Mouse (Mus musculus): ENCODE measurements around the gene Otud5.
"Not testable (repeated sequence)": the region's sequence is repeated elsewhere in the genome, so short reads cannot be mapped to it uniquely, and the experiment has no call there.

Gene Otud5

GRCm38 (mm10) chrX:7841163-7842162, at the start of gene Otud5:
TSS of gene Otud5 (plus strand) at chrX:7841364.
- DNase-seq (ENCODE audit: low spot score in 2 of 2), result peak; percentile 84 to 94

- DNase-seq (ENCODE audit: low spot score in 2 of 2), result no peak
Observed at GRCm38 (mm10) chrX:7793361-7793760, 47.8 kb upstream of the Otud5 start.

- DNase-seq (ENCODE audit: low spot score in 2 of 2), result no peak
Observed at GRCm38 (mm10) chrX:7795016-7795415, 46.1 kb upstream of the Otud5 start.

GRCm38 (mm10) chrX:7797327-7797726, 43.8 kb upstream of the Otud5 start:
- no peak for DNase-seq (ENCODE audit: low spot score in 2 of 2)

- not testable (repeated sequence) for DNase-seq (ENCODE audit: low spot score in 2 of 2)
Observed at GRCm38 (mm10) chrX:7802157-7802556, 39.0 kb upstream of the Otud5 start.

- not testable (repeated sequence) for DNase-seq (ENCODE audit: low spot score in 2 of 2)
Observed at GRCm38 (mm10) chrX:7815016-7815415, 26.1 kb upstream of the Otud5 start.

GRCm38 (mm10) chrX:7821865-7822779, 19.0 kb upstream of the Otud5 start, which contains the start of gene Kcnd1:
TSS of gene Kcnd1 (plus strand) at chrX:7822289.
- DNase-seq (ENCODE audit: low spot score in 2 of 2), result no peak

GRCm38 (mm10) chrX:7837146-7837545, 4.0 kb upstream of the Otud5 start:
- no peak for DNase-seq (ENCODE audit: low spot score in 2 of 2)

GRCm38 (mm10) chrX:7840842-7841162, 362 bp upstream of the Otud5 start:
- no peak for DNase-seq (ENCODE audit: low spot score in 2 of 2)

GRCm38 (mm10) chrX:7842318-7842717, 1.2 kb downstream of the Otud5 start:
- no peak for DNase-seq (ENCODE audit: low spot score in 2 of 2)

- DNase-seq (ENCODE audit: low spot score in 2 of 2), result no peak
Observed at GRCm38 (mm10) chrX:7847845-7848244, 6.7 kb downstream of the Otud5 start.

- DNase-seq (ENCODE audit: low spot score in 2 of 2), result no peak
Observed at GRCm38 (mm10) chrX:7854578-7854977, 13.4 kb downstream of the Otud5 start.

GRCm38 (mm10) chrX:7859191-7859753, 18.1 kb downstream of the Otud5 start:
- DNase-seq (ENCODE audit: low spot score in 2 of 2), result no peak

GRCm38 (mm10) chrX:7863181-7863580, 22.0 kb downstream of the Otud5 start:
- no peak for DNase-seq (ENCODE audit: low spot score in 2 of 2)

- no peak for DNase-seq (ENCODE audit: low spot score in 2 of 2)
Observed at GRCm38 (mm10) chrX:7864551-7864950, 23.4 kb downstream of the Otud5 start.

- no peak for DNase-seq (ENCODE audit: low spot score in 2 of 2)
Observed at GRCm38 (mm10) chrX:7865343-7865742, 24.2 kb downstream of the Otud5 start.

- DNase-seq (ENCODE audit: low spot score in 2 of 2), result no peak
Observed at GRCm38 (mm10) chrX:7865786-7866185, 24.6 kb downstream of the Otud5 start.

- DNase-seq (ENCODE audit: low spot score in 2 of 2), result no peak
Observed at GRCm38 (mm10) chrX:7867141-7867540, 26.0 kb downstream of the Otud5 start.

- no peak for DNase-seq (ENCODE audit: low spot score in 2 of 2)
Observed at GRCm38 (mm10) chrX:7868506-7868905, 27.3 kb downstream of the Otud5 start.

GRCm38 (mm10) chrX:7869826-7870225, 28.7 kb downstream of the Otud5 start:
- DNase-seq (ENCODE audit: low spot score in 2 of 2), result no peak

- DNase-seq (ENCODE audit: low spot score in 2 of 2), result peak; percentile 59 to 77
Observed at GRCm38 (mm10) chrX:7878007-7878419, 36.8 kb downstream of the Otud5 start, which contains the start of gene Pim2. TSS of gene Pim2 (plus strand) at chrX:7878262.

GRCm38 (mm10) chrX:7878495-7878894, 37.3 kb downstream of the Otud5 start:
- no peak for DNase-seq (ENCODE audit: low spot score in 2 of 2)
